ENCODE assay signal across 8 mouse cellular contexts in the genomic region with DNA sequence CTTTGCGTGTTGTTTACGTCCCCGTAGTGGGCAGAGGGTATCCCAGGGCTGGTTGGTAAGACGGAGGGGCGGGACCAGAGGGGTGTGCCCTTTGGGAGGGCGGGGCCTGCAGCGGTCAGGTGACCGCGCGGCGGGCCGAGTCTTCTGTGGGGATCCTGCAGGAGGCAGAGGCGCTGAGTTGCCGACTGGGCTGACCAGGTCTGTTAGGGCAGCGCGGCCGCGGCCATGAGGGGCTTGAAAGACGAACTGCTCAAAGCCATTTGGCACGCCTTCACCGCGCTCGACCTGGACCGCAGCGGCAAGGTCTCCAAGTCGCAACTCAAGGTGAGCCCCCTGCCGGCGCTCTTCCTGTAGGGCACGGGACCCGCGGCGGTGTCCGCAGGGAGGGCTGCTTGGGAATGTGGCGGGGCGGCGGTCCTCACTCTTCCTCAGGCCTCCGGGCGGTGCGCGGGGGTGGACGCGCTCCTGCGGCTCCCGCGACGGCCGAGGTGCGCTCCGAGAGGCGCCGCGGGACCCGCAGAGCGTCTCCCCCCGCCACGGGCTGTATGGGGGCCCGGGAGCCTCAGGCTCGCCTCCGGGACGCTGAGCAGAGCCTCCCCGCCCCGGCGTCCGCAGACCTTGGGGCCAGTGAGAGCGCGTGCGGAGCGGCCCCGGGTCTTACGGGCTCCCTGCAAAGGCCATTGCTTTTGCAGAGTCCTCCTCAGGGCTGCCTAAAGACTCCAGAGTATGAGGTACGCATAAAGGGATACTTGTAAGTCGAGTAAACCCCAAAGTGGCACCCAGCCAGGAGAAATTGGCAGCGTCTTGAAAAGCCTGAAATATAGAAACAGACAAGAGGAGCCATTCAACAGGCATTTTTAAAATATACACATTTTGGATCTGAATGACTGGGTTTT. TPM values are rescaled to one million over a fixed set of nuclear protein-coding genes. Genes with fewer than 3 reads are reported as not detected.
A peak's percentile ranks its signal among the peaks of the same experiment; 100 is the strongest.
DNase-seq lines count a peak whose midpoint lies in the region; ATAC-seq lines count a peak whose summit lies in the region.

Swap70 (plus strand) TSS at position 126 of the 896 bp plus-strand sequence.

- peak within 1 kb of the TSS; percentile 71 for H3K27ac ChIP-seq in intestine, embryonic 14.5 days (ENCODE audit: low read depth)

- peak; percentile 98 for ATAC-seq in intestine, embryonic 14.5 days (replicated peaks; ENCODE audit: low FRiP score, low TSS enrichment, low read depth)

- intact Hi-C loops in left cerebral cortex, postnatal 14 days (cut with DNase I) = loop anchor here (5.0 kb wide), 1 partner anchor 40 kb away; no protein-coding TSS in a partner anchor

- H3K9ac ChIP-seq in intestine, embryonic 14.5 days (ENCODE audit: low read length) = peak within 1 kb of the TSS; percentile 70

- peak within 1 kb of the TSS; percentile 47 for H3K4me2 ChIP-seq in intestine, embryonic 14.5 days (ENCODE audit: low read length)

- 0 out of 2 replicates have a peak, but pooled peaks cover 9% of the 10 kb centered on the region for H3K4me1 ChIP-seq in intestine, embryonic 14.5 days (replicated peaks; ENCODE audit: control insufficient read depth, insufficient read depth, low read length)

- no peaks in the 10 kb centered on the region for H3K27me3 ChIP-seq in intestine, embryonic 14.5 days (replicated peaks; ENCODE audit: control insufficient read depth, insufficient read depth, low read length)

- no peaks in the 10 kb centered on the region for H3K9me3 ChIP-seq in intestine, embryonic 14.5 days (ENCODE audit: control insufficient read depth, low read length)

- WGBS in intestine, embryonic 14.5 days = under 1% methylated on average over 72 of the region's 73 CpGs

- peak; percentile 84 for DNase-seq in adipocyte (ENCODE audit: low spot score)
- peak; percentile 96 for DNase-seq in embryo, embryonic 10.5 days (ENCODE audit: low spot score)
- peak; percentile 86 for DNase-seq in gastrocnemius, postnatal 25 days
- DNase-seq in intestine, embryonic 14.5 days (ENCODE audit: low spot score) = peak; percentile 95
- peak; percentile 57 to 73 for DNase-seq in left cerebral cortex, postnatal 14 days (ENCODE audit: low spot score in 2 of 2)
- peak; percentile 93 for DNase-seq in mesoderm, embryonic 11.5 days (ENCODE audit: low read depth, low spot score)
- peak; percentile 25 to 41 for DNase-seq in right cerebral cortex, postnatal 36 days (ENCODE audit: low spot score in 2 of 2)
- peak; percentile 92 for DNase-seq in yolk sac, embryonic 10.5 days (ENCODE audit: low spot score)

- H3K4me3 ChIP-seq in intestine, embryonic 14.5 days (ENCODE audit: low read depth, low read length) = peak within 1 kb of the TSS; percentile 72

- H3K36me3 ChIP-seq in intestine, embryonic 14.5 days (ENCODE audit: control insufficient read depth, insufficient read depth, low read length) = peaks cover 5% of the 10 kb centered on the region

RNA-seq across cellular contexts. Expression of gene Swap70, which starts in this region (rescaled TPM):
- 1 to 10 TPM; 5.7 to 6.2 TPM for total RNA-seq in gastrocnemius, postnatal 25 days (2021)
- polyA plus RNA-seq in intestine, embryonic 14.5 days (2014; fragmentation: Nextera tagmentation; extraction: Ambion mirVana) = 32.5 and 36.0 TPM in 2 replicates
- total RNA-seq in left cerebral cortex, postnatal 14 days (2021) = 10 to 100 TPM; 12.5 to 14.3 TPM

Comparison
In these comparisons a context has a peak if more than half of its experiments do, and no peak if none do; other contexts are left out.
1. Peak in every context shown above with its lines: DNase-seq, ATAC-seq, H3K4me3 ChIP-seq and H3K27ac ChIP-seq.
2. DNase-seq: peak in every context shown above with its lines; median percentile 96 in embryo, embryonic 10.5 days; 95 in intestine, embryonic 14.5 days; 93 in mesoderm, embryonic 11.5 days; 92 in yolk sac, embryonic 10.5 days; 86 in gastrocnemius, postnatal 25 days; 84 in adipocyte; 65 in left cerebral cortex, postnatal 14 days; 33 in right cerebral cortex, postnatal 36 days.